8 mouse cellular contexts compared by ENCODE assay signal in the genomic region with DNA sequence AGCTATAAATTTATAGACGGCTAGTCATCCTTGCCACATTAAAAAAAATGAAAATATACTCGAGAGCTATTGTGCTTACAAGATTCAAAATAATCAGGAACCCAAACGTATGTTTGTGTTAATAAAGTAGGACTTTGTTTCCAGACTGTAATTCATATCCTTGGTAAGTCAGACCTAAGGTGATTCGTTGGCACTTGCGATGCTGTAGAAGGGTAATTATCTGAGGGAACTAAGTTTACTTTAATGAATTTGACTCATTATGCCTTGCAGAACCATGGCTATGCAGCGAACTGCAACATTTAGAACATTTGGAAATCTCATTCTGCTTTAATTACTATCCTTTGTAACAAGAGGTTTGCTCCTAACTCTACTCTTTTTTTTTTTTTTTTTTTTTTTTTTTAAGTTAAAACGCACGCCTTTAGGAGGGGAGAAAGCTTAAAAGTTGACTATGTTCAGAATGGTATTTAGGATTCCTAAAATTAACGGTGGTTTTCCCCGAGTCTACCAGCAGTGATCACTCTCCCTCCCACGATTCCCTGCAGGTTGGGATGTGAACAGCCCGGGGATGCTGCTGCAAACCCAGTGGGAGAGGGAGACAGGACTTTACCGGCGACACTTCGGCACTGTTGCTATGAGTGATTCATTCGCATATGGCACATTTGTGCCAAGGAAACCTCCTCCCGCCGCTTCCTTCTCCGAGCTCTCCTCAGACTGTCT. TPM values are rescaled to one million over a fixed set of nuclear protein-coding genes. Genes with fewer than 3 reads are reported as not detected.
DNase-seq lines count a peak whose midpoint lies in the region; ATAC-seq and TF ChIP-seq lines count a peak whose summit lies in the region.

No protein-coding gene starts in this region.

- ATAC-seq in heart, embryonic 15.5 days (replicated peaks; ENCODE audit: insufficient number of reproducible peaks, insufficient read depth, low FRiP score, low read depth), result no peak; the same call in 1 of the 2 replicates
- ATAC-seq in G1E (ENCODE audit: extremely low read depth, insufficient number of reproducible peaks, low FRiP score, poor library complexity, severe bottlenecking), result no peak
- ATAC-seq in midbrain, embryonic 12.5 days (ENCODE audit: low FRiP score, low read depth), result peak; percentile 68

- peak overlapping the region; percentile 91 for H3K9ac ChIP-seq in heart, embryonic 15.5 days
- peak overlapping the region; percentile 93 for H3K9ac ChIP-seq in midbrain, embryonic 12.5 days (replicated peaks)

- H3K4me1 ChIP-seq in heart, embryonic 15.5 days (replicated peaks), result peaks cover 3% of the 10 kb centered on the region
- peaks cover 38% of the 10 kb centered on the region for H3K4me1 ChIP-seq in G1E (ENCODE audit: insufficient read depth, low read depth, low read length)
- peaks cover 38% of the 10 kb centered on the region for H3K4me1 ChIP-seq in hindbrain, embryonic 10.5 days (replicated peaks)
- H3K4me1 ChIP-seq in midbrain, embryonic 12.5 days, result peaks cover 15% of the 10 kb centered on the region

- 14% methylated on average over 19 of the region's 19 CpGs for WGBS in heart, embryonic 15.5 days
- 16% methylated on average over 19 of the region's 19 CpGs for WGBS in hindbrain, embryonic 10.5 days
- WGBS in midbrain, embryonic 12.5 days, result 16% methylated on average over 19 of the region's 19 CpGs

- no peak for TF ChIP-seq CTCF in G1E (IDR thresholded peaks at IDR 0.05; ENCODE audit: low read depth, low read length)

- intact Hi-C loops in heart, postnatal 10 days (cut with DNase I), result loop anchor here (5.0 kb wide), 3 partner anchors 111 to 419 kb away; partner anchors contain the start of gene Tent2
- intact Hi-C loops in left cerebral cortex, postnatal 14 days (cut with DNase I), result loop anchor here (2.0 to 10.0 kb wide), 7 partner anchors 91 to 552 kb away; no protein-coding TSS in a partner anchor

- no peaks in the 10 kb centered on the region for H3K9me3 ChIP-seq in heart, embryonic 15.5 days (replicated peaks)
- no peaks in the 10 kb centered on the region for H3K9me3 ChIP-seq in G1E (replicated peaks)
- H3K9me3 ChIP-seq in hindbrain, embryonic 10.5 days, result no peaks in the 10 kb centered on the region
- H3K9me3 ChIP-seq in midbrain, embryonic 12.5 days, result no peaks in the 10 kb centered on the region

- peak overlapping the region; percentile 64 for H3K4me2 ChIP-seq in heart, embryonic 15.5 days
- H3K4me2 ChIP-seq in midbrain, embryonic 12.5 days (replicated peaks), result peak overlapping the region; percentile 63

- H3K36me3 ChIP-seq in heart, embryonic 15.5 days, result no peaks in the 10 kb centered on the region
- peaks cover 2% of the 10 kb centered on the region for H3K36me3 ChIP-seq in G1E (replicated peaks)
- no peaks in the 10 kb centered on the region for H3K36me3 ChIP-seq in hindbrain, embryonic 10.5 days
- no peaks in the 10 kb centered on the region for H3K36me3 ChIP-seq in midbrain, embryonic 12.5 days

- no peak for DNase-seq in heart, postnatal 10 days
- no peak for DNase-seq in G1E (ENCODE audit: low spot score)
- DNase-seq in hindbrain, embryonic 10.5 days (ENCODE audit: low spot score), result no peak
- DNase-seq in c-Kit-positive CD71-positive TER-119-positive erythroid progenitor cells, embryonic 14.5 days (ENCODE audit: low spot score), result no peak
- no peak for DNase-seq in left cerebral cortex, postnatal 14 days (ENCODE audit: low spot score in 2 of 2)
- DNase-seq in cerebellum, adult 11-12 months, result no peak

- peak overlapping the region; percentile 86 for H3K4me3 ChIP-seq in heart, embryonic 15.5 days
- peak overlapping the region; percentile 93 for H3K4me3 ChIP-seq in G1E (ENCODE audit: low read depth, low read length)
- peak overlapping the region; percentile 92 for H3K4me3 ChIP-seq in hindbrain, embryonic 10.5 days
- H3K4me3 ChIP-seq in midbrain, embryonic 12.5 days, result peak overlapping the region; percentile 92

- peak overlapping the region; percentile 97 for H3K27ac ChIP-seq in heart, embryonic 15.5 days
- H3K27ac ChIP-seq in hindbrain, embryonic 10.5 days, result peak overlapping the region; percentile 98
- peak overlapping the region; percentile 98 for H3K27ac ChIP-seq in midbrain, embryonic 12.5 days (replicated peaks)

- no peaks in the 10 kb centered on the region for H3K27me3 ChIP-seq in heart, embryonic 15.5 days
- H3K27me3 ChIP-seq in G1E (ENCODE audit: insufficient read depth, low read length), result no peaks in the 10 kb centered on the region
- no peaks in the 10 kb centered on the region for H3K27me3 ChIP-seq in hindbrain, embryonic 10.5 days (ENCODE audit: insufficient read depth, poor library complexity, severe bottlenecking)
- H3K27me3 ChIP-seq in midbrain, embryonic 12.5 days, result no peaks in the 10 kb centered on the region

RNA-seq across cellular contexts. Expression of gene Homer1, which starts 3.6 kb away (rescaled TPM):
- polyA plus RNA-seq in heart, embryonic 15.5 days (2015; fragmentation: Nextera tagmentation; extraction: Ambion mirVana), result 12.8 and 13.2 TPM in 2 replicates
- 10 to 100 TPM; 52.5 to 75.6 TPM for total RNA-seq in heart, postnatal 10 days (2021)
- total RNA-seq in G1E (2014; fragmentation: Nextera tagmentation) (20.9 and 24.5 TPM in 2 replicates), G1E (2017) (27.4 and 30.4 TPM in 2 replicates)
- 5.3 and 6.1 TPM in 2 replicates for polyA plus RNA-seq in G1E (2012)
- 8.3 and 8.4 TPM in 2 replicates for polyA plus RNA-seq in hindbrain, embryonic 10.5 days (2016; fragmentation: Nextera tagmentation; extraction: Ambion mirVana)
- polyA plus RNA-seq in midbrain, embryonic 12.5 days (2016; fragmentation: Nextera tagmentation; extraction: Ambion mirVana), result 14.9 and 16.9 TPM in 2 replicates
- 100 to 1,000 TPM; 246 to 263 TPM for total RNA-seq in left cerebral cortex, postnatal 14 days (2021)
